Mouse (Mus musculus): ENCODE results near the gene Htra3.

The Htra3 gene

GRCm38 (mm10) chr5:35695815-35696214 lies 16.2 kb upstream of the Htra3 start:
- DNase-seq (ENCODE audit: low spot score in 2 of 2), result no peak

GRCm38 (mm10) chr5:35693638-35694037 lies 14.1 kb upstream of the Htra3 start:
- DNase-seq (ENCODE audit: low spot score in 2 of 2), result no peak

- no peak for DNase-seq (ENCODE audit: low spot score in 2 of 2)
These were observed 11.7 kb upstream of the Htra3 start for GRCm38 (mm10) chr5:35691246-35691645.

GRCm38 (mm10) chr5:35690485-35691165 lies 11.0 kb upstream of the Htra3 start:
- DNase-seq (ENCODE audit: low spot score in 2 of 2), result no peak

GRCm38 (mm10) chr5:35689374-35689773 lies 9.8 kb upstream of the Htra3 start:
- DNase-seq (ENCODE audit: low spot score in 2 of 2), result no peak

- DNase-seq (ENCODE audit: low spot score in 2 of 2), result no peak
These were observed 9.3 kb upstream of the Htra3 start for GRCm38 (mm10) chr5:35688851-35689250.

- DNase-seq (ENCODE audit: low spot score in 2 of 2), result no peak
These were observed 7.5 kb upstream of the Htra3 start for GRCm38 (mm10) chr5:35687098-35687497.

- no peak for DNase-seq (ENCODE audit: low spot score in 2 of 2)
These were observed 6.8 kb upstream of the Htra3 start for GRCm38 (mm10) chr5:35686336-35686735.

- DNase-seq (ENCODE audit: low spot score in 2 of 2), result no peak
These were observed 5.5 kb upstream of the Htra3 start for GRCm38 (mm10) chr5:35685079-35685478.

- DNase-seq (ENCODE audit: low spot score in 2 of 2), result no peak
These were observed 1.4 kb upstream of the Htra3 start for GRCm38 (mm10) chr5:35680958-35681357.

- no peak for DNase-seq (ENCODE audit: low spot score in 2 of 2)
These were observed 2.6 kb downstream of the Htra3 start for GRCm38 (mm10) chr5:35676964-35677363.

GRCm38 (mm10) chr5:35674081-35674555 lies 5.5 kb downstream of the Htra3 start:
- no peak for DNase-seq (ENCODE audit: low spot score in 2 of 2)

GRCm38 (mm10) chr5:35673086-35673485 lies 6.5 kb downstream of the Htra3 start:
- DNase-seq (ENCODE audit: low spot score in 2 of 2), result peak; percentile 31 to 61

- DNase-seq (ENCODE audit: low spot score in 2 of 2), result no peak
These were observed 7.0 kb downstream of the Htra3 start for GRCm38 (mm10) chr5:35672581-35672980.

- peak; percentile 34 to 57 for DNase-seq (ENCODE audit: low spot score in 2 of 2)
These were observed 8.1 kb downstream of the Htra3 start for GRCm38 (mm10) chr5:35671474-35671891.

GRCm38 (mm10) chr5:35670412-35670801 lies 9.2 kb downstream of the Htra3 start:
- DNase-seq (ENCODE audit: low spot score in 2 of 2), result peak; percentile 35 to 42

GRCm38 (mm10) chr5:35669747-35670411 lies 9.7 kb downstream of the Htra3 start:
- no peak for DNase-seq (ENCODE audit: low spot score in 2 of 2)

GRCm38 (mm10) chr5:35666152-35666551 lies 13.4 kb downstream of the Htra3 start:
- no peak for DNase-seq (ENCODE audit: low spot score in 2 of 2)

- no peak for DNase-seq (ENCODE audit: low spot score in 2 of 2)
These were observed 17.5 kb downstream of the Htra3 start for GRCm38 (mm10) chr5:35662021-35662545.

- no peak for DNase-seq (ENCODE audit: low spot score in 2 of 2)
These were observed 18.4 kb downstream of the Htra3 start for GRCm38 (mm10) chr5:35661210-35661609.

GRCm38 (mm10) chr5:35659503-35659902 lies 20.1 kb downstream of the Htra3 start:
- DNase-seq (ENCODE audit: low spot score in 2 of 2), result no peak

- no peak for DNase-seq (ENCODE audit: low spot score in 2 of 2)
These were observed 23.7 kb downstream of the Htra3 start for GRCm38 (mm10) chr5:35655753-35656485.
